Mouse (Mus musculus) MEL (cell line): ENCODE results near the gene Pex11a. TPM values are rescaled to one million over a fixed set of nuclear protein-coding genes. Genes with fewer than 3 reads are reported as not detected.

ENCODE experiments used
- polyA plus RNA-seq, 2 experiments: library from polyadenylated mRNA; stranded (reverse) in 1 of 2; unstranded in 1 of 2; fragments of >175 nt in 1 of 2; fragments of >200 nt in 1 of 2; gene quantifications; 2 replicates each; pipeline versions ENCODE4 v1.2.1 to v1.2.4; 2012; ENCODE audit warnings: low replicate concordance in 2 of 2, low read depth in 1 of 2; ENCODE audit not compliant: insufficient read length in 2 of 2, insufficient read depth in 1 of 2, missing spikeins in 1 of 2
- total RNA-seq: library from RNA; depleted of rRNA; stranded (reverse); fragments of 300-350 nt; gene quantifications from 2 replicates; pipeline ENCODE4 v1.2.3, GENCODE M21; 2012; rRNA removed

Gene Pex11a
- total and polyA plus RNA-seq, 3 experiments = 3.9 to 8.7 TPM; not detected in 1

Other genes starting within 250 kb of the Pex11a start
- gene Rhcg, start 125.5 kb downstream of the Pex11a start, total RNA-seq = not detected in 2 replicates
- gene Rhcg, start 125.5 kb downstream of the Pex11a start, polyA plus RNA-seq = not detected
- 10.6 and 12.9 TPM in 2 replicates for gene Ticrr, start 82.9 kb downstream of the Pex11a start, total RNA-seq
- gene Ticrr, start 82.9 kb downstream of the Pex11a start, polyA plus RNA-seq = 10 to 100 TPM; 23.8 to 55.6 TPM
- 12.1 and 13.1 TPM in 2 replicates for gene Kif7, start 27.4 kb downstream of the Pex11a start, total RNA-seq
- gene Kif7, start 27.4 kb downstream of the Pex11a start, polyA plus RNA-seq = 10 to 100 TPM in 1 of 2 experiments, not detected in 1; 15.6 TPM
- 0.10 and 0.19 TPM in 2 replicates for gene Plin1, start 10.2 kb downstream of the Pex11a start, total RNA-seq
- under 1 TPM in 1 of 2 experiments, not detected in 1; 0.08 TPM for gene Plin1, start 10.2 kb downstream of the Pex11a start, polyA plus RNA-seq
- 0.16 and 0.23 TPM in 2 replicates for gene Wdr93, start within 50 bp of the Pex11a start, total RNA-seq
- gene Wdr93, start within 50 bp of the Pex11a start, polyA plus RNA-seq = under 1 TPM in 1 of 2 experiments, not detected in 1; 0.40 TPM
- gene Mesp1, start 50.7 kb upstream of the Pex11a start, total RNA-seq = not detected in 2 replicates
- not detected for gene Mesp1, start 50.7 kb upstream of the Pex11a start, polyA plus RNA-seq
- gene Mesp2, start 67.6 kb upstream of the Pex11a start, total RNA-seq = not detected in 2 replicates
- gene Mesp2, start 67.6 kb upstream of the Pex11a start, polyA plus RNA-seq = not detected
- gene Anpep, start 117.9 kb upstream of the Pex11a start, total RNA-seq = 7.6 and 11.2 TPM in 2 replicates
- gene Anpep, start 117.9 kb upstream of the Pex11a start, polyA plus RNA-seq = 10 to 100 TPM; 40.2 to 77.2 TPM
- 8.3 and 8.6 TPM in 2 replicates for gene Ap3s2, start 177.5 kb upstream of the Pex11a start, total RNA-seq
- gene Ap3s2, start 177.5 kb upstream of the Pex11a start, polyA plus RNA-seq = 10 to 100 TPM; 18.2 to 91.2 TPM
- gene Arpin, start 192.2 kb upstream of the Pex11a start, total RNA-seq = not detected in 2 replicates
- gene Arpin, start 192.2 kb upstream of the Pex11a start, polyA plus RNA-seq = not detected